Mouse (Mus musculus) right cerebral cortex, postnatal 14 days (tissue): ENCODE measurements at regions not wholly inside any gene's neighbourhood (a gene's known extent, or its start where the extent isn't known, plus 50 kb on each side); places are given as distances from the start of the nearest gene placed in this dataset.
A peak's percentile ranks its signal among the peaks of the same experiment; 100 is the strongest.

Experiments used
- DNase-seq: peaks from one replicate; pipeline ENCODE4 v3.0.0; 2022

- no peak for DNase-seq
These were observed 310.1 kb downstream of the Irx1 start for GRCm38 (mm10) chr13:71653212-71653938.

- no peak for DNase-seq
These were observed 313.6 kb downstream of the Irx1 start for GRCm38 (mm10) chr13:71649876-71650275.

- no peak for DNase-seq
These were observed 314.5 kb downstream of the Irx1 start for GRCm38 (mm10) chr13:71649031-71649430.

- no peak for DNase-seq
These were observed 332.1 kb downstream of the Irx1 start for GRCm38 (mm10) chr13:71631447-71631846.

GRCm38 (mm10) chr13:71617198-71617597 is 346.3 kb downstream of the Irx1 start:
- DNase-seq: no peak

GRCm38 (mm10) chr13:71612393-71613179 is 350.9 kb downstream of the Irx1 start:
- DNase-seq: no peak

- no peak for DNase-seq
These were observed 381.0 kb downstream of the Irx1 start for GRCm38 (mm10) chr13:71582486-71582885.

GRCm38 (mm10) chr13:71565895-71566294 is 397.6 kb downstream of the Irx1 start:
- DNase-seq: no peak

GRCm38 (mm10) chr13:71565388-71565787 is 398.1 kb downstream of the Irx1 start:
- no peak for DNase-seq

- DNase-seq: no peak
These were observed 404.9 kb downstream of the Irx1 start for GRCm38 (mm10) chr13:71558477-71559215.

- no peak for DNase-seq
These were observed 408.1 kb downstream of the Irx1 start for GRCm38 (mm10) chr13:71555471-71555870.

- DNase-seq: no peak
These were observed 413.4 kb downstream of the Irx1 start for GRCm38 (mm10) chr13:71550109-71550508.

- DNase-seq: no peak
These were observed 414.2 kb downstream of the Irx1 start for GRCm38 (mm10) chr13:71549206-71549831.

- DNase-seq: no peak
These were observed 425.3 kb downstream of the Irx1 start for GRCm38 (mm10) chr13:71538226-71538625.

GRCm38 (mm10) chr13:71532796-71533351 is 430.6 kb downstream of the Irx1 start:
- DNase-seq: no peak

GRCm38 (mm10) chr13:71529397-71530122 is 434.0 kb downstream of the Irx1 start:
- DNase-seq: no peak

- no peak for DNase-seq
These were observed 445.7 kb downstream of the Irx1 start for GRCm38 (mm10) chr13:71517776-71518175.

- no peak for DNase-seq
These were observed 450.3 kb downstream of the Irx1 start for GRCm38 (mm10) chr13:71513204-71513603.

- DNase-seq: peak; percentile 7
These were observed 455.5 kb downstream of the Irx1 start for GRCm38 (mm10) chr13:71507956-71508401.

- peak; percentile 25 for DNase-seq
These were observed 456.0 kb downstream of the Irx1 start for GRCm38 (mm10) chr13:71507421-71507931.

- DNase-seq: no peak
These were observed 456.7 kb downstream of the Irx1 start for GRCm38 (mm10) chr13:71506777-71507176.

GRCm38 (mm10) chr13:71489773-71490172 is 473.8 kb downstream of the Irx1 start:
- no peak for DNase-seq
